Mouse (Mus musculus) layer of hippocampus, adult 2 months (tissue): ENCODE results near the gene Pnisr. TPM values are rescaled to one million over a fixed set of nuclear protein-coding genes. Genes with fewer than 3 reads are reported as not detected.

Experiments
- DNase-seq, 2 experiments: peaks; one replicate each; pipeline ENCODE4 v3.0.0; 2022; ENCODE audit warnings: low spot score in 2 of 2
- H3K27ac ChIP-seq: fragments of 200-600 bp; 2 replicates; pipeline ENCODE4 v1.8.1; 2022
- H3K4me3 ChIP-seq: fragments of 200-600 bp; 2 replicates; pipeline ENCODE4 v1.8.1; 2022; ENCODE audit warnings: mild to moderate bottlenecking
- CTCF ChIP-seq: fragments of 200-600 bp; conservative IDR thresholded peaks from 2 replicates; pipeline ENCODE4 v1.8.1; 2022; ENCODE audit warnings: antibody characterized with exemption, mild to moderate bottlenecking, moderate library complexity
- long read RNA-seq, 2 experiments: library from polyadenylated mRNA; stranded (forward); transcript quantifications; one replicate each; pipeline ENCODE4 v2.0.0; 2021; ENCODE audit warnings: borderline mapping rate in 2 of 2
- total RNA-seq, 2 experiments: library from RNA; stranded (reverse); gene quantifications; 2 replicates each; pipeline ENCODE4 v1.2.3; 2021

Pnisr gene
- total RNA-seq = 100 to 1,000 TPM; 222 to 250 TPM
- long read RNA-seq, experiment 1, full-length matches to known transcripts = 13 of 102 reads
- long read RNA-seq, experiment 1, partial matches to known transcripts = 22 of 102 reads
- long read RNA-seq, experiment 1, other reads (novel, unspliced or antisense) = 67 of 102 reads
- long read RNA-seq, experiment 2, full-length matches to known transcripts = 19 of 133 reads
- long read RNA-seq, experiment 2, partial matches to known transcripts = 46 of 133 reads
- long read RNA-seq, experiment 2, other reads (novel, unspliced or antisense) = 68 of 133 reads

GRCm38 (mm10) chr4:21847481-21848286, at the start of gene Pnisr:
Gene Pnisr, plus strand, starts transcription at chr4:21847583.
- peak; percentile 94 to 96 for DNase-seq
- peak within 1 kb of the TSS; percentile 100 for H3K4me3 ChIP-seq
- peak; percentile 96 for TF ChIP-seq CTCF
- peak within 1 kb of the TSS; percentile 99 for H3K27ac ChIP-seq

GRCm38 (mm10) chr4:21801013-21801412, 46.4 kb upstream of the Pnisr start:
- no peak for TF ChIP-seq CTCF
- no peak overlapping the region for H3K27ac ChIP-seq
- DNase-seq = no peak
- H3K4me3 ChIP-seq = no peak overlapping the region

- DNase-seq = no peak
- Histone ChIP-seq H3K4me3 (no peak overlapping the region), H3K27ac (no peak overlapping the region)
- no peak for TF ChIP-seq CTCF
Observed at GRCm38 (mm10) chr4:21801620-21802019, 45.8 kb upstream of the Pnisr start.

GRCm38 (mm10) chr4:21807204-21807603, 40.2 kb upstream of the Pnisr start:
- DNase-seq = no peak
- Histone ChIP-seq H3K27ac (no peak overlapping the region), H3K4me3 (no peak overlapping the region)
- no peak for TF ChIP-seq CTCF

- no peak for DNase-seq
- H3K4me3 ChIP-seq = no peak overlapping the region
- no peak overlapping the region for H3K27ac ChIP-seq
- TF ChIP-seq CTCF = no peak
Observed at GRCm38 (mm10) chr4:21810608-21811007, 36.8 kb upstream of the Pnisr start.

GRCm38 (mm10) chr4:21812635-21813034, 34.7 kb upstream of the Pnisr start:
- H3K4me3 ChIP-seq = no peak overlapping the region
- H3K27ac ChIP-seq = no peak overlapping the region
- no peak for TF ChIP-seq CTCF
- no peak for DNase-seq

- DNase-seq = peak; percentile 43 to 45
- peak; percentile 96 for TF ChIP-seq CTCF
Observed at GRCm38 (mm10) chr4:21814029-21814428, 33.4 kb upstream of the Pnisr start.

GRCm38 (mm10) chr4:21826616-21827015, 20.8 kb upstream of the Pnisr start:
- H3K27ac ChIP-seq = no peak overlapping the region
- no peak overlapping the region for H3K4me3 ChIP-seq
- no peak for DNase-seq
- no peak for TF ChIP-seq CTCF

More at GRCm38 (mm10) chr4:21814029-21814428, 33.4 kb upstream of the Pnisr start:
- H3K4me3 ChIP-seq = no peak overlapping the region
- H3K27ac ChIP-seq = no peak overlapping the region

GRCm38 (mm10) chr4:21832844-21833243, 14.5 kb upstream of the Pnisr start:
- TF ChIP-seq CTCF = 0 out of 2 replicates have a peak, but pooled peaks have one; percentile 10
- Histone ChIP-seq H3K27ac (no peak overlapping the region), H3K4me3 (no peak overlapping the region)
- no peak for DNase-seq

GRCm38 (mm10) chr4:21848287-21848630, 876 bp downstream of the Pnisr start:
- peak overlapping the region; percentile 99 for H3K27ac ChIP-seq
- H3K4me3 ChIP-seq = peak overlapping the region; percentile 100
- peak; percentile 89 to 90 for DNase-seq
- TF ChIP-seq CTCF = no peak

- H3K4me3 ChIP-seq = no peak overlapping the region
- no peak for TF ChIP-seq CTCF
- no peak for DNase-seq
- 0 out of 2 replicates have a peak overlapping the region, but pooled peaks have one; percentile 40 for H3K27ac ChIP-seq
Observed at GRCm38 (mm10) chr4:21857481-21857880, 10.1 kb downstream of the Pnisr start.

GRCm38 (mm10) chr4:21865226-21865625, 17.8 kb downstream of the Pnisr start:
- DNase-seq = no peak
- TF ChIP-seq CTCF = no peak
- Histone ChIP-seq H3K4me3 (no peak overlapping the region), H3K27ac (no peak overlapping the region)

- DNase-seq = no peak
- peak overlapping the region; percentile 91 for H3K4me3 ChIP-seq
- TF ChIP-seq CTCF = no peak
- H3K27ac ChIP-seq = peak overlapping the region; percentile 90; the same call in 1 of the 2 replicates
Observed at GRCm38 (mm10) chr4:21878776-21879175, 31.4 kb downstream of the Pnisr start.
